Mouse (Mus musculus): ENCODE results near the gene Gpc6. TPM values are rescaled to one million over a fixed set of nuclear protein-coding genes. Genes with fewer than 3 reads are reported as not detected.

Gpc6 gene
- total and polyA plus RNA-seq, 3 experiments, result not detected

DNA sequence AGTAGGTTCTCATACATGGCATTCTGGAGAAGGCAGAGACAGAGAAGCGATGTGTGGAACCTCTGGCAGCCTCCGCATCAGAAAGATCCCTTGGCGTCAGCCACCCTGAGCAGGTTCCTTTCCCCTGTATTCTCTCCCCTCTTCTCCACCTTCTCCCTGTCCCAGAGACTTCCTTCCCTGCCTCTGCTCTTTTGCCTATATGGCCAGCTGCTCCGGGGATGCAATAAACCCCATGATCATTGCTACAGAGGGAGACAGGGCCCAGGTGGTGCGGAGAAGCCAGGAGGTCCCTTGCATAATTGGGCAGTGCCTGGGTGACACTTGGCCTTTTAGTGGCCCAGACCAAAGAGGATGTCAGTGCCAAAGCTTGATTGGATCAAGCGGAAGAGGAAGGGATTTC, 910.4 kb downstream of the Gpc6 start:
- Histone ChIP-seq H3K79me2 (ENCODE audit: control insufficient read depth, insufficient read depth, low read length, poor library complexity) (no peaks in the 10 kb centered on the region), H3K27me3 (ENCODE audit: control insufficient read depth in 1 of 2, insufficient read depth in 2 of 2, low read length in 2 of 2) (no peaks in the 10 kb centered on the region), H3K4me3 (ENCODE audit: control insufficient read depth in 1 of 2, insufficient read depth in 1 of 2, low read depth in 2 of 2, low read length in 2 of 2) (no peak overlapping the region), H3K9ac (ENCODE audit: control insufficient read depth, low read depth, low read length, poor library complexity, severe bottlenecking) (no peak overlapping the region), H3K9me3 (replicated peaks; ENCODE audit: insufficient read depth, low read length) (no peaks in the 10 kb centered on the region), H3K27ac (ENCODE audit: control insufficient read depth, low read depth, low read length) (no peak overlapping the region), H3K36me3 (ENCODE audit: control insufficient read depth in 1 of 2, insufficient read depth in 2 of 2, low read length in 2 of 2) (no peaks in the 10 kb centered on the region), H3K4me1 (ENCODE audit: control insufficient read depth in 1 of 2, insufficient read depth in 2 of 2, low read length in 2 of 2) (no peaks in the 10 kb centered on the region)
- TF ChIP-seq TAL1 (IDR thresholded peaks at IDR 0.05; ENCODE audit: low read length) (no peak), ETS1 (IDR thresholded peaks at IDR 0.05; ENCODE audit: low read depth, low read length) (no peak), MYB (IDR thresholded peaks at IDR 0.05; ENCODE audit: low read depth, low read length) (no peak), ZC3H11A (IDR thresholded peaks at IDR 0.05; ENCODE audit: low read depth, low read length) (no peak), RAD21 (IDR thresholded peaks at IDR 0.05; ENCODE audit: low read depth, low read length) (no peak), SMC3 (IDR thresholded peaks at IDR 0.05; ENCODE audit: low read depth, low read length) (no peak), KAT2A (conservative IDR thresholded peaks at IDR 0.05; ENCODE audit: low read depth, low read length) (no peak), USF1 (IDR thresholded peaks at IDR 0.05; ENCODE audit: low read depth, low read length) (no peak), POLR2AphosphoS5 (IDR thresholded peaks at IDR 0.05; ENCODE audit: borderline replicate concordance, low read depth, low read length) (no peak), TCF12 (IDR thresholded peaks at IDR 0.05; ENCODE audit: low read depth, low read length) (no peak), ELF1 (IDR thresholded peaks at IDR 0.05; ENCODE audit: low read depth, low read length) (no peak), BHLHE40 (IDR thresholded peaks at IDR 0.05; ENCODE audit: borderline replicate concordance, low read depth, low read length) (no peak), UBTF (IDR thresholded peaks at IDR 0.05; ENCODE audit: borderline replicate concordance, insufficient read depth, low read depth, low read length) (no peak), MAX (IDR thresholded peaks at IDR 0.05; ENCODE audit: low read length) (no peak)
- no peak for DNase-seq (ENCODE audit: low read depth, low spot score)

DNA sequence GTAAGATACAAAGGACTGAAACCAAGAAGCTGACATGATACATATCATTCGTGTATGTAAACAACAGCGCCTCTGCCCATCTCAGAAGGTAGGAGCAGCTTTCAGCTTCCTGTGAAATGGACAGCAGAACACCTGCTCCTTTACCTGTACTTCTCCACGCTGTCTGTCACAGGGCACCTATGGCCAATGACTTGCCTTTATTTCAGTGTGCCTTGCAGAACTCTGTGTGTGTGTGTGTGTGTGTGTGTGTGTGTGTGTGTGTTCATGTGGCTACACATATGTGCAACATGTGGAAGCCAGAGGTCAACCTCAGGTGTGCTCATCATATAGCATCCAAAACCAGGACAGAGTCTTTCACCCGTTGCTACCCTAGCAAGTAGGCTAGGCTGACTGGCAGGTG, 911.9 kb downstream of the Gpc6 start:
- H3K79me2 ChIP-seq (ENCODE audit: control insufficient read depth, insufficient read depth, low read length, poor library complexity), result no peaks in the 10 kb centered on the region
- no peaks in the 10 kb centered on the region for H3K36me3 ChIP-seq (ENCODE audit: control insufficient read depth in 1 of 2, insufficient read depth in 2 of 2, low read length in 2 of 2)
- no peaks in the 10 kb centered on the region for H3K9me3 ChIP-seq (replicated peaks; ENCODE audit: insufficient read depth, low read length)
- no peak for DNase-seq (ENCODE audit: low read depth, low spot score)
- no peak overlapping the region for H3K9ac ChIP-seq (ENCODE audit: control insufficient read depth, low read depth, low read length, poor library complexity, severe bottlenecking)
- no peak for TF ChIP-seq JUND (IDR thresholded peaks at IDR 0.05; ENCODE audit: low read depth, low read length)
- H3K4me1 ChIP-seq (ENCODE audit: control insufficient read depth in 1 of 2, insufficient read depth in 2 of 2, low read length in 2 of 2), result no peaks in the 10 kb centered on the region
- H3K27ac ChIP-seq (ENCODE audit: control insufficient read depth, low read depth, low read length), result no peak overlapping the region
- no peaks in the 10 kb centered on the region for H3K27me3 ChIP-seq (ENCODE audit: control insufficient read depth in 1 of 2, insufficient read depth in 2 of 2, low read length in 2 of 2)
- H3K4me3 ChIP-seq (ENCODE audit: control insufficient read depth in 1 of 2, insufficient read depth in 1 of 2, low read depth in 2 of 2, low read length in 2 of 2), result no peak overlapping the region

DNA sequence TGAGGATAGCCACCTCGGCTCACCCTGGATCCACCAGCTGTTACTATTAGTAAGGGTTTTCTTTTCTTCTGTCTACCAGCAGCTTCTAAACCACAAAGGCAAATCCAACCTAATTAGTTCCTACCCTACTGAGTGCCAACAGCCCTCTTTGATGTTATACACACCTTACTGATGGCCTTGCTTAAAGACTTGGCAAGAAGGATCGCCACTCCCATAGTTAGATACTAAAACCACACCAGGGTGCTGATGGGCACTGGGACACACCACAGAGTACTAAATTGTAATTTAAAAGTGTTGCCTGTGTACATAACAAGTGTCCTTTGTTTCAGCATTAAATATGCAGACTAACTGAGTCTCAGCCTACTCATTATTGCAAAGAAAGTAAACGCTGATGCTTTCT, 912.6 kb downstream of the Gpc6 start:
- H3K9ac ChIP-seq (ENCODE audit: control insufficient read depth, low read depth, low read length, poor library complexity, severe bottlenecking), result no peak overlapping the region

More for the DNA sequence above, 912.6 kb downstream of the Gpc6 start:
- no peaks in the 10 kb centered on the region for H3K27me3 ChIP-seq (ENCODE audit: control insufficient read depth in 1 of 2, insufficient read depth in 2 of 2, low read length in 2 of 2)
- no peak for DNase-seq (ENCODE audit: low read depth, low spot score)
- TF ChIP-seq POLR2A (IDR thresholded peaks at IDR 0.05; ENCODE audit: control insufficient read depth in 1 of 2, insufficient read depth in 1 of 2, low read depth in 1 of 2, low read length in 2 of 2, poor library complexity in 1 of 2) (no peak), ZNF384 (IDR thresholded peaks at IDR 0.05; ENCODE audit: low read depth, low read length) (no peak), CHD1 (IDR thresholded peaks at IDR 0.05; ENCODE audit: low read depth, low read length) (no peak)
- no peak overlapping the region for H3K27ac ChIP-seq (ENCODE audit: control insufficient read depth, low read depth, low read length)
- H3K4me3 ChIP-seq (ENCODE audit: control insufficient read depth in 1 of 2, insufficient read depth in 1 of 2, low read depth in 2 of 2, low read length in 2 of 2), result no peak overlapping the region
- H3K4me1 ChIP-seq (ENCODE audit: control insufficient read depth in 1 of 2, insufficient read depth in 2 of 2, low read length in 2 of 2), result no peaks in the 10 kb centered on the region
- H3K9me3 ChIP-seq (replicated peaks; ENCODE audit: insufficient read depth, low read length), result no peaks in the 10 kb centered on the region
- H3K36me3 ChIP-seq (ENCODE audit: control insufficient read depth in 1 of 2, insufficient read depth in 2 of 2, low read length in 2 of 2), result no peaks in the 10 kb centered on the region
- no peaks in the 10 kb centered on the region for H3K79me2 ChIP-seq (ENCODE audit: control insufficient read depth, insufficient read depth, low read length, poor library complexity)
